Comparison of ENCODE assay signal across 11 mouse cellular contexts in the genomic region with DNA sequence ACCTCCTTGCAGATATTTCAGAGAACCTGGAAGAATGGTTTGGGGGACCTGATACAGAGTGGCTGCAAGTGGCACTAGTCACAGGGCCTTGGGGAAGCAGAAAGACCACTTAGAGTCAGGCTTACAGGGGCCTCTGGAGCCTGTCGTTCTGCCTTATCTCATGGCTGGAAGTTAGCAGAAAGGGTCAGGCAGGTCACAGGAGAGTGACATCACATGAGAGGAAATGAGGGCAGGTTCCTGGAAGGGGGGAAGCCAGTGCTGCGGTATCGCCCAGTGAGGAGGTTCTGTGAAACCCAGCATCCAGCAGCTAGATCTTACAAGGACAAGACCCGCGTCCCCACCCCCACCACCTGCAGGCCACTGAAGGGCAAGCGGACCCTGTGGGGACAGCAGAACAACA. TPM values are rescaled to one million over a fixed set of nuclear protein-coding genes. Genes with fewer than 3 reads are reported as not detected.
DNase-seq lines count a peak whose midpoint lies in the region; ATAC-seq lines count a peak whose summit lies in the region.
"Had no signal": no experiment of that assay in that cellular context is flagged by ENCODE, and none has a peak within 500 bp of the region (broad histone marks: within the 10 kb centered on the region; RNA-seq: fewer than 3 reads in every experiment).

No protein-coding gene starts in this region.

- no peak overlapping the region; the same call in 1 of the 2 replicates for H3K9ac ChIP-seq in hindbrain, embryonic 16.5 days (ENCODE audit: low read depth, low read length)
- H3K9ac ChIP-seq in heart, embryonic 14.5 days (ENCODE audit: low read length) = peak overlapping the region; percentile 18; the same call in 1 of the 2 replicates
- no peak overlapping the region; the same call in 1 of the 2 replicates for H3K9ac ChIP-seq in liver, embryonic 16.5 days (ENCODE audit: low read depth, low read length)
- H3K9ac ChIP-seq: embryonic facial prominence, embryonic 12.5 days had no signal

- H3K4me3 ChIP-seq in hindbrain, embryonic 10.5 days = no peak overlapping the region
- H3K4me3 ChIP-seq in hindbrain, embryonic 16.5 days (ENCODE audit: low read length) = no peak overlapping the region
- H3K4me3 ChIP-seq in heart, embryonic 14.5 days (ENCODE audit: control insufficient read depth in 1 of 2, insufficient read depth in 1 of 2, low read depth in 1 of 2, low read length in 2 of 2) = no peak overlapping the region
- H3K4me3 ChIP-seq in liver, embryonic 16.5 days (ENCODE audit: low read depth, low read length) = no peak overlapping the region
- H3K4me3 ChIP-seq: embryonic facial prominence, embryonic 12.5 days; lung, embryonic 15.5 days had no signal

- no peak overlapping the region for H3K4me2 ChIP-seq in hindbrain, embryonic 16.5 days (ENCODE audit: low read length)
- H3K4me2 ChIP-seq in heart, embryonic 14.5 days (ENCODE audit: low read length) = no peak overlapping the region
- no peak overlapping the region for H3K4me2 ChIP-seq in liver, embryonic 16.5 days (ENCODE audit: low read depth, low read length)
- H3K4me2 ChIP-seq: embryonic facial prominence, embryonic 12.5 days had no signal

- no peak for DNase-seq in hindbrain, embryonic 10.5 days (ENCODE audit: low spot score)
- DNase-seq in CD4-positive, CD25-positive, alpha-beta regulatory T cell, adult 2 months (ENCODE audit: low read depth, low spot score) = peak; percentile 67
- DNase-seq in urinary bladder, postnatal 25 days (ENCODE audit: low spot score) = no peak
- DNase-seq in thymus, postnatal 14 days = no peak
- DNase-seq in right cerebral cortex, adult 18-20 months = no peak
- DNase-seq: gastrocnemius, postnatal 10 days had no signal

- H3K36me3 ChIP-seq in hindbrain, embryonic 10.5 days = no peaks in the 10 kb centered on the region
- H3K36me3 ChIP-seq in hindbrain, embryonic 16.5 days (ENCODE audit: control insufficient read depth, insufficient read depth, low read length) = no peaks in the 10 kb centered on the region
- H3K36me3 ChIP-seq in heart, embryonic 14.5 days (ENCODE audit: control insufficient read depth, insufficient read depth, low read length) = no peaks in the 10 kb centered on the region
- H3K36me3 ChIP-seq in liver, embryonic 16.5 days (ENCODE audit: control insufficient read depth, insufficient read depth) = no peaks in the 10 kb centered on the region
- H3K36me3 ChIP-seq: embryonic facial prominence, embryonic 12.5 days; lung, embryonic 15.5 days had no signal

- peaks cover 38% of the 10 kb centered on the region for H3K4me1 ChIP-seq in hindbrain, embryonic 10.5 days (replicated peaks)
- peaks cover 4% of the 10 kb centered on the region; the same call in 1 of the 2 replicates for H3K4me1 ChIP-seq in hindbrain, embryonic 16.5 days (ENCODE audit: control insufficient read depth, insufficient read depth, low read depth, low read length)
- H3K4me1 ChIP-seq in heart, embryonic 14.5 days (ENCODE audit: control insufficient read depth in 2 of 2, insufficient read depth in 2 of 2, low read length in 2 of 2) = peaks cover 14 to 24% of the 10 kb centered on the region in 2 experiments
- peaks cover 27% of the 10 kb centered on the region for H3K4me1 ChIP-seq in liver, embryonic 16.5 days (ENCODE audit: control insufficient read depth, low read depth, low read length)

- ATAC-seq in hindbrain, embryonic 16.5 days = no peak
- no peak for ATAC-seq in heart, embryonic 14.5 days (ENCODE audit: insufficient number of reproducible peaks, insufficient read depth, low FRiP score, low read depth)
- no peak for ATAC-seq in liver, embryonic 16.5 days (ENCODE audit: low read depth)

- no peaks in the 10 kb centered on the region for H3K27me3 ChIP-seq in hindbrain, embryonic 10.5 days (ENCODE audit: insufficient read depth, poor library complexity, severe bottlenecking)
- H3K27me3 ChIP-seq in hindbrain, embryonic 16.5 days (replicated peaks; ENCODE audit: control insufficient read depth, insufficient read depth, low read length) = no peaks in the 10 kb centered on the region
- no peaks in the 10 kb centered on the region for H3K27me3 ChIP-seq in heart, embryonic 14.5 days (ENCODE audit: control insufficient read depth, insufficient read depth, low read length)
- H3K27me3 ChIP-seq in liver, embryonic 16.5 days (ENCODE audit: control insufficient read depth, insufficient read depth, low read depth, low read length) = no peaks in the 10 kb centered on the region
- H3K27me3 ChIP-seq: embryonic facial prominence, embryonic 12.5 days; lung, embryonic 15.5 days had no signal

- WGBS in hindbrain, embryonic 10.5 days = 66% methylated on average over 6 of the region's 6 CpGs
- 80% methylated on average over 6 of the region's 6 CpGs for WGBS in hindbrain, embryonic 16.5 days
- WGBS in heart, embryonic 14.5 days = 34% methylated on average over 6 of the region's 6 CpGs
- WGBS in liver, embryonic 16.5 days (ENCODE audit: insufficient replicate concordance) = 33% methylated on average over 6 of the region's 6 CpGs

- H3K9me3 ChIP-seq in hindbrain, embryonic 10.5 days = no peaks in the 10 kb centered on the region
- H3K9me3 ChIP-seq in hindbrain, embryonic 16.5 days (ENCODE audit: control insufficient read depth, low read length) = no peaks in the 10 kb centered on the region
- no peaks in the 10 kb centered on the region for H3K9me3 ChIP-seq in heart, embryonic 14.5 days (ENCODE audit: control insufficient read depth, low read length)
- H3K9me3 ChIP-seq in liver, embryonic 16.5 days (replicated peaks; ENCODE audit: control insufficient read depth, low read length) = no peaks in the 10 kb centered on the region
- H3K9me3 ChIP-seq: embryonic facial prominence, embryonic 12.5 days; lung, embryonic 15.5 days had no signal

- peak overlapping the region; percentile 82 for H3K27ac ChIP-seq in hindbrain, embryonic 10.5 days
- no peak overlapping the region for H3K27ac ChIP-seq in hindbrain, embryonic 16.5 days (ENCODE audit: low read depth, low read length)
- peak overlapping the region; percentile 73 to 86 for H3K27ac ChIP-seq in heart, embryonic 14.5 days (replicated peaks in 1 of 2; ENCODE audit: control insufficient read depth in 1 of 2, insufficient read depth in 1 of 2, low read depth in 2 of 2, low read length in 2 of 2)
- peak overlapping the region; percentile 19; the same call in 1 of the 2 replicates for H3K27ac ChIP-seq in liver, embryonic 16.5 days (ENCODE audit: low read length)

RNA-seq across cellular contexts. Expression of a gene that starts 19.3 kb away (rescaled TPM):
- not detected in 2 replicates for polyA plus RNA-seq in hindbrain, embryonic 10.5 days (2016; fragmentation: Nextera tagmentation; extraction: Ambion mirVana)
- 0.29 and 0.51 TPM in 2 replicates for polyA plus RNA-seq in hindbrain, embryonic 16.5 days (2015; fragmentation: Nextera tagmentation; extraction: Ambion mirVana)
- polyA plus RNA-seq in heart, embryonic 14.5 days (2014; fragmentation: Nextera tagmentation; extraction: Ambion mirVana) = 0.09 TPM in 1 of 2 replicates, not detected in the other
- 29.6 and 33.7 TPM in 2 replicates for polyA plus RNA-seq in liver, embryonic 16.5 days (2015; fragmentation: Nextera tagmentation; extraction: Ambion mirVana)

RNA-seq across cellular contexts. Expression of a gene that starts 20.8 kb away (rescaled TPM):
- polyA plus RNA-seq in hindbrain, embryonic 10.5 days (2016; fragmentation: Nextera tagmentation; extraction: Ambion mirVana) = 66.4 and 73.5 TPM in 2 replicates
- 161 and 172 TPM in 2 replicates for polyA plus RNA-seq in hindbrain, embryonic 16.5 days (2015; fragmentation: Nextera tagmentation; extraction: Ambion mirVana)
- polyA plus RNA-seq in heart, embryonic 14.5 days (2014; fragmentation: Nextera tagmentation; extraction: Ambion mirVana) = 21.2 and 22.0 TPM in 2 replicates
- 3.6 and 4.9 TPM in 2 replicates for polyA plus RNA-seq in liver, embryonic 16.5 days (2015; fragmentation: Nextera tagmentation; extraction: Ambion mirVana)

RNA-seq across cellular contexts. Expression of a gene that starts 42.9 kb away (rescaled TPM):
- polyA plus RNA-seq in hindbrain, embryonic 10.5 days (2016; fragmentation: Nextera tagmentation; extraction: Ambion mirVana) = 1.4 and 1.5 TPM in 2 replicates
- polyA plus RNA-seq in hindbrain, embryonic 16.5 days (2015; fragmentation: Nextera tagmentation; extraction: Ambion mirVana) = 5.1 and 5.2 TPM in 2 replicates
- polyA plus RNA-seq in heart, embryonic 14.5 days (2014; fragmentation: Nextera tagmentation; extraction: Ambion mirVana) = 1.9 and 2.2 TPM in 2 replicates
- polyA plus RNA-seq in liver, embryonic 16.5 days (2015; fragmentation: Nextera tagmentation; extraction: Ambion mirVana) = 5.9 and 7.5 TPM in 2 replicates

RNA-seq across cellular contexts. Expression of a gene that starts 43.4 kb away (rescaled TPM):
- polyA plus RNA-seq in hindbrain, embryonic 10.5 days (2016; fragmentation: Nextera tagmentation; extraction: Ambion mirVana) = 7.7 and 10.9 TPM in 2 replicates
- polyA plus RNA-seq in hindbrain, embryonic 16.5 days (2015; fragmentation: Nextera tagmentation; extraction: Ambion mirVana) = 30.3 and 43.5 TPM in 2 replicates
- polyA plus RNA-seq in heart, embryonic 14.5 days (2014; fragmentation: Nextera tagmentation; extraction: Ambion mirVana) = 18.2 and 18.9 TPM in 2 replicates
- 240 and 265 TPM in 2 replicates for polyA plus RNA-seq in liver, embryonic 16.5 days (2015; fragmentation: Nextera tagmentation; extraction: Ambion mirVana)

RNA-seq across cellular contexts. Expression of a gene that starts 45.9 kb away (rescaled TPM):
- not detected in 2 replicates for polyA plus RNA-seq in hindbrain, embryonic 10.5 days (2016; fragmentation: Nextera tagmentation; extraction: Ambion mirVana)
- polyA plus RNA-seq in hindbrain, embryonic 16.5 days (2015; fragmentation: Nextera tagmentation; extraction: Ambion mirVana) = 0.26 and 0.37 TPM in 2 replicates
- 0.16 and 0.19 TPM in 2 replicates for polyA plus RNA-seq in heart, embryonic 14.5 days (2014; fragmentation: Nextera tagmentation; extraction: Ambion mirVana)
- 0.63 and 1.1 TPM in 2 replicates for polyA plus RNA-seq in liver, embryonic 16.5 days (2015; fragmentation: Nextera tagmentation; extraction: Ambion mirVana)

Comparison
In these comparisons a context has a peak if more than half of its experiments do, and no peak if none do; other contexts are left out.
1. RNA of a gene that starts 19.3 kb away (polyA plus RNA-seq): 29.6 to 33.7 TPM in liver, embryonic 16.5 days; 0.29 to 0.51 TPM in hindbrain, embryonic 16.5 days, 0.09 TPM in heart, embryonic 14.5 days and not detected in hindbrain, embryonic 10.5 days; every median in the first group is over 10 times any median in the second.